Mouse (Mus musculus): ENCODE measurements around the gene Vipr1.
"Not testable (repeated sequence)": the region's sequence is repeated elsewhere in the genome, so short reads cannot be mapped to it uniquely, and the experiment has no call there.

Gene Vipr1

GRCm38 (mm10) chr9:121642401-121643181 lies at the start of gene Vipr1:
Gene Vipr1, plus strand, starts transcription at chr9:121642716.
- peak; percentile 53 to 74 for DNase-seq (ENCODE audit: low spot score in 2 of 2)

- DNase-seq (ENCODE audit: low spot score in 2 of 2) = no peak
Measured at GRCm38 (mm10) chr9:121592948-121593550, 49.5 kb upstream of the Vipr1 start.

GRCm38 (mm10) chr9:121593768-121594167 lies 48.7 kb upstream of the Vipr1 start:
- DNase-seq (ENCODE audit: low spot score in 2 of 2) = not testable (repeated sequence)

GRCm38 (mm10) chr9:121594771-121595170 lies 47.7 kb upstream of the Vipr1 start:
- DNase-seq (ENCODE audit: low spot score in 2 of 2) = no peak

GRCm38 (mm10) chr9:121598106-121598505 lies 44.4 kb upstream of the Vipr1 start:
- no peak for DNase-seq (ENCODE audit: low spot score in 2 of 2)

- DNase-seq (ENCODE audit: low spot score in 2 of 2) = no peak
Measured at GRCm38 (mm10) chr9:121599551-121599950, 43.0 kb upstream of the Vipr1 start.

GRCm38 (mm10) chr9:121600201-121600860 lies 42.2 kb upstream of the Vipr1 start:
- DNase-seq (ENCODE audit: low spot score in 2 of 2) = peak; percentile 25 to 37

GRCm38 (mm10) chr9:121600861-121601427 lies 41.6 kb upstream of the Vipr1 start:
- DNase-seq (ENCODE audit: low spot score in 2 of 2) = peak; percentile 28 to 44

- no peak for DNase-seq (ENCODE audit: low spot score in 2 of 2)
Measured at GRCm38 (mm10) chr9:121602381-121602780, 40.1 kb upstream of the Vipr1 start.

- DNase-seq (ENCODE audit: low spot score in 2 of 2) = peak; percentile 73 to 79
Measured at GRCm38 (mm10) chr9:121605414-121606278, 36.9 kb upstream of the Vipr1 start.

GRCm38 (mm10) chr9:121606498-121607096 lies 35.9 kb upstream of the Vipr1 start:
- no peak for DNase-seq (ENCODE audit: low spot score in 2 of 2)

- no peak for DNase-seq (ENCODE audit: low spot score in 2 of 2)
Measured at GRCm38 (mm10) chr9:121609381-121609780, 33.1 kb upstream of the Vipr1 start.

GRCm38 (mm10) chr9:121613192-121613591 lies 29.3 kb upstream of the Vipr1 start:
- DNase-seq (ENCODE audit: low spot score in 2 of 2) = no peak

GRCm38 (mm10) chr9:121614241-121614757 lies 28.2 kb upstream of the Vipr1 start:
- DNase-seq (ENCODE audit: low spot score in 2 of 2) = no peak

- DNase-seq (ENCODE audit: low spot score in 2 of 2) = no peak
Measured at GRCm38 (mm10) chr9:121616471-121616870, 26.0 kb upstream of the Vipr1 start.

- DNase-seq (ENCODE audit: low spot score in 2 of 2) = no peak
Measured at GRCm38 (mm10) chr9:121619441-121619840, 23.1 kb upstream of the Vipr1 start.

- DNase-seq (ENCODE audit: low spot score in 2 of 2) = no peak
Measured at GRCm38 (mm10) chr9:121623235-121623634, 19.3 kb upstream of the Vipr1 start.

- no peak for DNase-seq (ENCODE audit: low spot score in 2 of 2)
Measured at GRCm38 (mm10) chr9:121624920-121625319, 17.6 kb upstream of the Vipr1 start.

- no peak for DNase-seq (ENCODE audit: low spot score in 2 of 2)
Measured at GRCm38 (mm10) chr9:121630627-121631026, 11.9 kb upstream of the Vipr1 start.

- DNase-seq (ENCODE audit: low spot score in 2 of 2) = no peak
Measured at GRCm38 (mm10) chr9:121631946-121632345, 10.6 kb upstream of the Vipr1 start.

- DNase-seq (ENCODE audit: low spot score in 2 of 2) = no peak
Measured at GRCm38 (mm10) chr9:121632891-121633290, 9.6 kb upstream of the Vipr1 start.
